Mouse (Mus musculus) urinary bladder, postnatal 14 days (tissue): ENCODE measurements around the gene Slc22a8.

Experiments used
- DNase-seq: peaks from one replicate; pipeline ENCODE4 v3.0.0; 2021; ENCODE audit warnings: low spot score

The Slc22a8 gene

DNA sequence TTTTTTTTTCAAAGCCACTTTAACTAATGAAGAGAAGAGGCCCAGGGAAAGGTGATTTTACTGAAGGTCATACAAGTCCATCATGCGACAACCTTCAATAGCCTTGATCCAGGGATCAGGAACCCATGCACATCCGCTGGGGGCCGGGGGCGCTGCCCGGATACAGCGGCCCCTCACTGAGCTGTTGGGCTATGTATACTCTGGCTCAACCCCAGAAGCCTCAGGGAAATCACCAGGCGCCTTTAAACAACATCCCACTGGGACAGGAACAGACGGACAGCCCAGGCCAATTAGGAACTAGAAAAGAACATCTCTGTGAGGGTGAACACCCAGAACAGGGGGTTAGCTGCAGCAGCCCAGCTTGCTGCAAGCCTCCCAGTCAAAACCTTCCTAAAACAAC lies at the start of gene Slc22a8:
TSS of gene Slc22a8 (plus strand) at position 301 of the 400 bp plus-strand sequence.
- no peak for DNase-seq

- DNase-seq = no peak
Measured at GRCm38 (mm10) chr19:8558897-8559296, 32.2 kb upstream of the Slc22a8 start.

- DNase-seq = no peak
Measured at GRCm38 (mm10) chr19:8564021-8564420, 27.0 kb upstream of the Slc22a8 start.

DNA sequence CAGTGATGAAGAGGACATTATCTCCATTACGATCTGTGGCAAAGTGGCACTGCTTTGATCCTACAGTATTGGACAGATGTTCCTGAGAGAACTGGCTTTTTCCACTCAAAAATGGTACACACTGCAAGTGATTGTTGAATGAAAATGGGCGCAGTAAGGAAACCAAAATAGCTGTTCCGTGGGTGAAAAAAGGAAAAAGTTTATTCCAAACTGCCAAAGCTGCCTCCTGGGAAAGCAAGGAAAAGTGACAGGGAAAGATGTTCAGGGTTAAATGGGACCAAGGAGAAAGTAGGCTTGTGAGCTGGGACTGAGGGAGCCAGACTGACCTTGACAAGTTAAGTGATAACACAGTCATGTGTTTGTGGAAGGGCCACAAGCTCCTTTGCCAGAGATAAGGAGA lies 26.6 kb upstream of the Slc22a8 start:
- no peak for DNase-seq

GRCm38 (mm10) chr19:8565262-8565661 lies 25.8 kb upstream of the Slc22a8 start:
- DNase-seq = no peak

DNA sequence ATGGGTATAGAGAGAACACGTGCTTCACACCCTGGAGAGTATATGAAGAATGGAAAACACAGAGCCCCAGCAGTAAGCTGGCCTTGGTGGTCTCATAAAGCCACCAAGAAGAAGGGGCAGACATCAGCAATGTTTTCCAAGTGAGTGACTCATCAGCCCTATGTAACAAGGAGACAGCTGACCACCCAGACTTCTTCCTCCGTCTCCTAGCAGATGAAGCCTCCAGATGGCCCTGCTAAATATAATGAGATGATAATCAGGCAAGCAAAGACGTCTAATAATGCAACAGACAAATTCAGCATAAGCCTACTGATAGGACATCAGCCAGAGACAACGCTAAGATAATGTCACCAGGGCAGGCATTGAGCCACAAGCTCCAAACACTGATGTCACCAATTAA lies 25.1 kb upstream of the Slc22a8 start:
- DNase-seq = no peak

DNA sequence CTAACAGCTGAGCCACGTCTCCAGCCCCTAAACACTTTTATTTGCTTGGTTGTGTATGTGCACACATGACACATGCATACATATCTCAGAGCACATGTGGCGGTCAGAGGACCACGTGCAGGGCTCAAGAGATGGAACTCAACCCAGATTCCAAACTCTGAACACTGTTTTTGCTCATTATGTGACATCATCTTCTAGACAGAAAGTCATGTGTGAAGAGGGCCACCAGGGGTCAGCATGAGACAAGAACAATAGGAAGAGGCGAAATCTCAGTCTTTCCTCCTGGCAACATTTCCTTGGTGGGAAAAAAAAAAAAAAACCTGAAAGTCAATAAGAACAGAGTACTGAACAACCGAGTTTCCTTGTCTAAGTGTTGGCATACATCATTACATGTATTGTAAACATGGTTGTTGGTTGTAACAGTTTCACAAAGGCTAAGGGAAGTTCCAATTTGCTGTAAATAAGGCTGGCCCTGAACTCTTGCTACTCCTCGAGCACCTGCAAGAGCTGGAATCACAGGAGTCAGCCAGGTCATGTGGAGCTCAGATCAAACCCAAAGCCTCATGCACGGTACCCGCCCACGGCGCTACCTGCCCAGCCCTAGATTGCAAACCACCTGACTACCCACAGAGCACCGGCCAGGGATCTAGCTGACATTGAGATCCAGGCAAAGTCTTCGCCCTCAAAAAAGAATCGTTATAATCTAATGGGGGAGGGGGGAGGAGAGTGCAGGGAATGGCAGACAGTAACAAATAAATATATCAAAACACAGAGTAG lies 23.8 kb upstream of the Slc22a8 start:
- DNase-seq = peak; percentile 35

- no peak for DNase-seq
Measured at GRCm38 (mm10) chr19:8569453-8569863, 21.6 kb upstream of the Slc22a8 start.

- no peak for DNase-seq
Measured at GRCm38 (mm10) chr19:8570341-8571040, 20.6 kb upstream of the Slc22a8 start.

- DNase-seq = no peak
Measured at GRCm38 (mm10) chr19:8571746-8572145, 19.3 kb upstream of the Slc22a8 start.

- no peak for DNase-seq
Measured at GRCm38 (mm10) chr19:8572485-8572884, 18.6 kb upstream of the Slc22a8 start.

GRCm38 (mm10) chr19:8577432-8577831 lies 13.6 kb upstream of the Slc22a8 start:
- DNase-seq = no peak

GRCm38 (mm10) chr19:8578293-8578969 lies 12.6 kb upstream of the Slc22a8 start:
- peak; percentile 51 for DNase-seq

DNA sequence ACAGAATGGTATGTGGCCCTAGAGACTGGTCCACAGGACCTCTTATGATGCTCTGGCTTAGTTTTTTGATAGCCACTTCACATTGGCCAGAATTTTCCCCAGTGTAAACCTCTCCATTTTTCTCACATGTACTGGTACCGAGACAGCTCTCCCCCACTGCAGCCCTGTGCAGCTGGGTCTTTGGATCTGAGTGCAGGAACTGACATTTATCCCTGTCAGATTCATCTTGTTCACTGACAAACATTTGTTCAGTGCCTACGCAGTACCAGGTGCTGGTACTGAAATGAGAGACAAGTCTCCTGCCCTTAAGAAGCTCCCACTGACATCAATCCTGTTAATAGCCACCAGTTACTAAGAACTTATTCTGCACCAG lies 12.1 kb upstream of the Slc22a8 start:
- no peak for DNase-seq

- DNase-seq = no peak
Measured at GRCm38 (mm10) chr19:8585298-8585697, 5.8 kb upstream of the Slc22a8 start.

- DNase-seq = no peak
Measured at GRCm38 (mm10) chr19:8585899-8586298, 5.2 kb upstream of the Slc22a8 start.

DNA sequence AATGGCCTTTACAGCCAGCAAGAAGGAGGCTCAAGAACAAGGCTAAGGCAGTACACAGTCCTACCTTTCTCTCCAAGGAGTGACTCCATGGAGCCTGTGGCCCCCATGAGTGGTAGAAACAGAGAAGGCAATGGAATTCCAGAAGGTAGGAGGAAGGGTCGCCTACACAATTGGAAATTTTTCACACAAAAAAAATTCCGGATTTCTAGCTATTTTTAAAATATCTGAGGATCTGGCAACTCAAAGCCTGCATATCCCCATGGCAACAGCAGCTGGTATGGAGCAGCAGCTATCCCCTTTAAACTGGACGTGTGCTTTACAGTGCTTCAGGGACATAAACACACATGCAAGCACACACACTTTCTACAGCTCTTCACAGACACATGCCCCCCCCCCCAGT lies 4.7 kb upstream of the Slc22a8 start:
- DNase-seq = no peak

- no peak for DNase-seq
Measured at GRCm38 (mm10) chr19:8587315-8587714, 3.7 kb upstream of the Slc22a8 start.

DNA sequence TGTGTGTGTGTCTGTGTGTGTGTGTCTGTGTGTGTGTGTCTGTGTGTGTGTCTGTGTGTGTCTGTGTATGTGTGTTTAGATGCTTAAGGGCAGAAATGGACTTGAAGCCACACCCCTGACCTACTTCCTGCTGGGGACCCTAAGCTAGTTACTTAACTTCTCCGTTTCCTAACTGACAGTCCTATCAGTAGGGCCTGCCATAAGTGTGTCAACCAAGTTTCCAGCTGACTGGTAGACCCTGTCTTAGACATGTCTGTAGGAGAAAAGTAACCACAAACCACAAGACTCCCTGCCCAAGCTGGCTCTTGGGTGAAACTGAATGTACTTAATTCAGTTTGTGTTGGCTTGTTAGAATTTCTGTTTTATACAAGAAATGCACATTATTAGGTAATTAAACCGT lies 1.1 kb downstream of the Slc22a8 start:
- DNase-seq = no peak

DNA sequence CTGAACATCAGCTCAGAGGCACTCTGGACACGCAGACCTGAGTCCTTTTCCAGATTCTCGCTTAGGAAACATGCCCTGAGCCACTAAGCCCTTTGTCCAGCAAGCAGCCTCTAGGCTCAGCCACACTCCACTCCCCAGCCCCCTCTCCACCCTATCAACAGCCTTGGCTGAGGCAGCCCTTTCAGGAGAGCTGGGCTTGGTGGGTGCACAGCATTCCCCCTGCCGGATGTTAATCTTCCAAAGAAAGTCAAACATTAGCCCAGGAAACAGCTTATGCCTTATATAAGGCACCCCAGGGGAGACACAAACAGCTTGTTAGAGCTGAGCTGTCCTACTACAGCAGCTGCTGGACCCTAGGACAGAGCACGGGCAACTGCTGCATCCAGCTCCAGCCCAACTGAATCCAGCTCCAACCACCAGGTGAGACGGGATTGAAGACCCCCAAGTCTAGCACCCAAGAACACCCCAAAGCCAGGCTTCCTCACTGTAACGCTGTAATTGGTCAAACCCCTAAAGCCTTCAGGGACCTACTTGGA lies 1.9 kb downstream of the Slc22a8 start:
- DNase-seq = no peak

DNA sequence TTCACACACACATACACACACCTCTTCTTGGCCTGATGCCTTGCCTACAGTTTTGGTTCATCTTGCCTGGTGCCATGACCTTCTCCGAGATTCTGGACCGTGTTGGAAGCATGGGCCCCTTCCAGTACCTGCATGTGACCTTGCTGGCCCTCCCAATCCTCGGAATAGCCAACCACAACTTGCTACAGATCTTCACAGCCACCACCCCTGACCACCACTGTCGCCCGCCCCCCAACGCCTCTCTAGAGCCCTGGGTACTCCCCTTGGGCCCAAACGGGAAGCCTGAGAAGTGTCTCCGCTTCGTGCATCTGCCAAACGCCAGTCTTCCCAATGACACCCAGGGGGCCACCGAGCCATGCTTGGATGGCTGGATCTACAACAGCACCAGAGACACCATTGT lies 2.8 kb downstream of the Slc22a8 start:
- DNase-seq = no peak

DNA sequence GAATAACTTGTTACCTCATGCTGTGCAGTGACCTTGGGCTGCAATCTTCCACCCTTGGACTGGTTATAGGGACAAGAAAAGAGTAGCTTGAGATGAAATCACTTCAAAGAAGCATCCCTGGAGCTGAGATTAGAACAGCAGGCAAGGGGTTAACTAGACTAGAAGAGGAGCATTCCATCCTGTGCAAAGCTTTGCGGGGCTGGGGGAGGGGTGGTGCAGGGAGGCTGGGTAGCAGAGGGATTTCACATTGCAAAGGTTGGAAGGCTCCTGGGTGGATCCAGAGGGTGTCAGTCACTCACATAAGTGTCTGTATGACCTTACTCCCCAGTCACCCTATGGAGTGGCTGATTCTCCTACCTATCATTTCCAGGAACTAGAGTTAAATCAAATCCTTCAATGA lies 3.5 kb downstream of the Slc22a8 start:
- DNase-seq = no peak

- no peak for DNase-seq
Measured at GRCm38 (mm10) chr19:8597269-8597668, 6.2 kb downstream of the Slc22a8 start.
